Mouse (Mus musculus) common myeloid progenitor, adult 5-6 weeks (primary cell): ENCODE data around the gene Siah2. TPM values are rescaled to one million over a fixed set of nuclear protein-coding genes. Genes with fewer than 3 reads are reported as not detected.

ENCODE experiments used
- ATAC-seq: replicated peaks from 2 replicates; pipeline ENCODE4 v1.8.0; 2016; ENCODE audit warnings: low read depth, mild to moderate bottlenecking, moderate TSS enrichment, inconsistent platforms; ENCODE audit not compliant: poor library complexity, severe bottlenecking
- total RNA-seq: library from RNA; stranded (forward); fragments of 200-1000, 187-1606 nt; gene quantifications from 2 replicates; pipeline ENCODE4 v1.2.3, GENCODE M21; 2017

Gene Siah2
- total RNA-seq, 1 experiment from 2014 or later: 13.2 TPM

DNA sequence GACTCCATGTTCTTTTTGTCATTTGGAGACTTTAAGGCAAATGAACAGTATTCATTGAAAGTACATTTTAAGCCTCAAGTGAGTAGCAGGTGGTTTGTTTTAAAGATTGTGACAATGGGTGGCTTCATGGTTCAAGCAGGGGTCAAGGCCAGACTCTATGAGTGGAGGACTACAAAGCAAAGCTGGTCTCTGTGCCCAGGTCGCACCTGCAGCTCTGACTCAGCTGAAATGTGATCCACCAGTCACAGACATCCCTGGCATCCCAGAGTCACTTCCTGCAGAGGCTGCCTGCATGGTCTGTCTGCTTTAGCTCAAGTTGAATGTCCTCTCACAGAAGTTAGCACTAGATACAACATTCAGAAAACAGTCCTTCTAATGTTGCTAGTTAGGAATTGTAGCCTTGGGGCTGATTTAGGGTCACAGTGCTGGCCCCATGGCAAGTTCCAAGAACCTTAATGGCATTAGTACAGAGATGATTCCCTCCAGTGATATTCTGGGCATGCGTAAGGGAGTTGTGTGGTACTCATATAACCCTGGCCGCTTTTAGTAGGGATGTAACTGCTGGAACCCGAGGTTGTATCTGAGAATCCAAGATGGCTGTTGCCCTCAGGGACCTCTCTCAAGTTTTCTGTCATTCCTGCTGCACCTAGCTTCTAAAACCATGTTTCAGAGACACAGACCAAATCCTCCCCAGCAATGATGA is 19.6 kb downstream of the Siah2 start:
- no peak for ATAC-seq

DNA sequence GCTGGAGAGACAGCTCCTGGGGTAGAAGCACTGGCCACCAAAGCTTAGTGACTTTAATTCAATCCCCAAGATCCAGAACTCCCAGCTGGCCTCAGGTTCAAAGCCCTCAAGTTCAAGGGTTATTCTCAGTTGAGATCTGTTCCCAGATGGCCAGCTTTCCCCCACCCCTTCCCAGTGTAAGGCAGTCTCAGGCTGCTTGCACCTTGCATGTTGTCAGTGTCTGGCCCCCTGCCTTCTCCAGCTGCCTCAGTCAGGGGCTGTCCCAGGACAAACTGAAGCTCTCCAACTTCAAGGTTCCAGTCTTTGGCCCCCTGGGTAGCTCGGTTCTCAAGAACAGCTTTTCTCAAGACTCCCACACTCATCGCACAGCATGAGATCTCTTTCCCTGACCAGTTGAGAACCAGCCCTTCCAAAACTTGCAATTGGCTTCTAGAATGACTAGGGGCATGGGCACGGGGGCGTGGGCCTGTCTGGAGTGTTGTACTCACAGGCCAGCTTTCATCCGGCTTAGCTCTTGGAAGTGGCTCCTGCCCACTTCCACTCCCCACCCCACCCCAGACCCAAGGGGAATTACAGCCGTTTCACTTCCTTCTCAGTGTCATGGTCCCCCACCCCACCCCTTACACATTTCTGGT is 20.5 kb downstream of the Siah2 start:
- peak; percentile 92 for ATAC-seq

DNA sequence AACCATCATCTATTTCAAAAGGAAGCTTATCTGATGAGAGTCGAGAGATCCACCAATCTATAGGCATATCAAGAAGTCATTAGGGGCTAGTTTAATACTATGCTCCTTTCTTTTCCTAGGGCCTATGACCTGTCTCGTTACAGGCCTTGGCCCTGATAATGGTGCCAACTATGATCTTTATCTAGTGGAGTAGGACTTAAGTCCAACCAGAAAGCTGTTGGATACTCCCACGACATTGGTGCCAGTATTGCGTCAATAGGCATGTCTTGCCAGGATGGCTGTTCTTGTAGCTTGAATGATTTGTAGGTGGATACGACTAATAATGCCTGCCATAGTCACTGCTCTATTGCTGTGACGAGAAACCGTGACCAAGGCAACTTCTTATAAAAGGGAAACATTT is 28.2 kb downstream of the Siah2 start:
- no peak for ATAC-seq

DNA sequence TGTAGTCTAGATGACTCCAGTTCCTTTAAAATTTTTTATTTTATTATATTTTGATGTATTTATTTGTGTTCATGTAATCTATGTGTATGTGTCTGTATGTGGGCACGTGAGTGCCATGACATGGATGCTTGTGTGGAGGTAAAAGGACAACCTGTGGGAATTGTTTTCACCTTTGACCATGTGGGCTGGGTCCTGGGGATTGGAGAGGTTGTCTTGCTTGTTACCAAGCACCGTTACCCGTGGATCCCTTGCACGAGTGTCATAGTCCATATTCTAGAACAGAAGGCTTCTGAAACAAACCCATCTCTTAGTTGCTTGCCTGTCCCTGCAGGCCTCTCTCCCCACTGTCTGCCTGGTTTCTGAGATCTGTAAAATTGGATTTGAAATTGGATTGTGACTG is 31.6 kb downstream of the Siah2 start:
- ATAC-seq: no peak

DNA sequence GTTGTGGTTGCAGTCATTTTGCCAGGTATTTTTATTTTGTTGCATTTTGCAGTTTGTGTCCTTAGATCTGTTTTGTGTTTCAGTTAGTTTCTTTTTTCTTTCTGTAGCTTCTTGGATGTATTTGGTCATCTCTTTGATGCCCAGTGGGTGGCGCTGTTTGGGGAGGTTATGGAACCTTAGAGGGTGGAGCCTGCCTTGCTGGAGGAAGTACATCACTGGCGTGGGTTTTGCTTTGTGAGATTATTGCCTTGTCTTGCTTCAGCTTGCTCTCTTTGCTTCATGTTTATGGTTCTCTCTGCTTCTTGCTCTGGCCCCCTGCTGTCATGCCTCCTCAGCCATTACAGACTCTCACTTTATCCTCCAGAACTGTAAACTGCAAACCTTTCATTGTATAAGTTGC is 34.8 kb downstream of the Siah2 start:
- ATAC-seq: peak; percentile 84

DNA sequence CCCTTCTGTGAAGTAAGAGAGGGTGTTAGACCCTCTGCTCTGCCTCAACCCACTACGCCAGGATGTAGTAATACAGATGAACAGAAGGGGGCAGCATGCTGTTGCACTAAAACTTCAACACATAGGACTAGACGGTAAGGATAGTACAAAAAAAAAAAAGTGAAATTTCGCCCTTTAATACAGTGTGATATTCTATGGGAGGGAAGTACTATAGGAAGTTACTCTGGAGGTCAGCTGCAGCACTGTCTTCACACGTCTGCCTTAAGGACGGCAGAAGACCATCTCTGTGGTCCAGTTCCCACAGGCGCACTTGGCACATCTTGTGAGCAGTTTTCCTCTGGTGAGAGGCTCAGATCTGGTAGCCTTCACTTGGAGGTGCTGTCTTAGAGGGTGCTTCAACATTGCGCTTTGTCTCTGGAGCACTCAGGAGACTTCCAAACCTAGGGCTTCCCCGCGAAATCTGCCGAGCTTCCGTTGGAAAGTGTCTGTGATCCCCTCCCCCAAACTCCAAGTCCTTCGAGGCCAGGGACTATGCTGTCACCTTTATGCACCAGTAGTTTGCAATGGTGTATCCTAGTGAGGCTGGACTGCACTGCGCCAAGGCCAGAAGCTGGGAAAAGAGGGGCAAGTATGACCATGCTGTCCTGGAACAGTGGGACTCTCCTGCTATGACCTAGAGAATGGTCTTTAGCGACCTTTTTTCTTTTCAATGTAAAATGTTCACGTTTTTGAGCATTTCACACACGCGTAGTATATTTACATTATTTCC is 36.7 kb downstream of the Siah2 start:
- peak; percentile 84 for ATAC-seq

DNA sequence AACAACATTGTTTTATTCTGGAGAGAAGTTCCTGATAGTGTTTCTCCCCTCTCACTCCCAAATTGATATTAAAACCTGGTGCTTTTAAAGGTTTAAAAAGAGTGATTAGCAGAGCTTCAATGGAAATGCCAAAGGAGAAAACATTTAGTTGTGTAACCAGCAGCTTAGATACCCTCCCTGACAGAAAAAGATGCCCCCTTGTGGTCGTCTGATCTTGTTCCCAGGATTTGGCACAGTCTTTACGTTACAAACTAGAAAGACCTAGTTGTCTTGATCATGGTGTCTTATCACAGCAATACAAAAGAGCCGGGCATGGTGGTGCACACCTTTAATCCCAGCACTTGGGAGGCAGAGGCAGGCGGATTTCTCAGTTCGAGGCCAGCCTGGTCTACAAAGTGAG is 38.3 kb downstream of the Siah2 start:
- ATAC-seq: 0 out of 2 replicates have a peak, but pooled peaks have one; percentile 23

DNA sequence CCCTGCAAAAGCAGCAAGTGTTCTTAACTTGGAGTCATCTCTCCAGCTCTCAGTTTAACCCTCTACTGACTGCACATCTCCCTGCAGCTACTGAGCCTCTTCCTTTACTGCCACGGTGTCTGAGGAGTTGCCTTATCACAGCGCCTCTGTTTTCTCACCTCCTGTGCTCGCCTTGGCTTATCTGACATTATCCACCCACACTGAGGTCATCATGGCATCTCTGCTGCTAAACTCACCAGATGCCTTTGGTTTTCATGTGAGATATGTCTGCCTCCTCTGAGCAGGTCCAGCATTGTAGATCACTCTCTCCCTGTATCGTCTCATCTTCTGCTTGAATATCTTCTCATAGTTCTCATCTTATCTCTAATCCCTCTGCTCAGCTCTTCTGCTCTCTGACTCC is 41.9 kb downstream of the Siah2 start:
- no peak for ATAC-seq

DNA sequence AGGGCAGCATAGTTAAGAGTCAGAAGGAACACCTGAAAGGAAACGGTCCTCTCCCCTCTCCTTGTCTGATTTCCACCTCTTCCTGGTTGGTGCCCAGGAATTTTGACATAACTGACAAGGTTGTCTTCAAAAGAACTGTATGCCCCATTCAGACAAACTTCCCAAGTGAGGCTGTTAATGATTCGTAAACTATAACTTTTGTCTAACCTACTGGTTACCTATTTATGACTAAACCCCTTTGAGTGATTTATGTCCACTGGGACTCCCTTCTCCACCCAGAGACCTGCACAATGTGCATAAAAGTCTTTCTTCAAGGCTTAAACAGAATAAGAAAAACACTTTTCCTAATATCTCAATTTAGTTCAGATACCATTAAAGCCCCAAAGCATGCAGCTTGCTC is 45.0 kb downstream of the Siah2 start:
- ATAC-seq: no peak

DNA sequence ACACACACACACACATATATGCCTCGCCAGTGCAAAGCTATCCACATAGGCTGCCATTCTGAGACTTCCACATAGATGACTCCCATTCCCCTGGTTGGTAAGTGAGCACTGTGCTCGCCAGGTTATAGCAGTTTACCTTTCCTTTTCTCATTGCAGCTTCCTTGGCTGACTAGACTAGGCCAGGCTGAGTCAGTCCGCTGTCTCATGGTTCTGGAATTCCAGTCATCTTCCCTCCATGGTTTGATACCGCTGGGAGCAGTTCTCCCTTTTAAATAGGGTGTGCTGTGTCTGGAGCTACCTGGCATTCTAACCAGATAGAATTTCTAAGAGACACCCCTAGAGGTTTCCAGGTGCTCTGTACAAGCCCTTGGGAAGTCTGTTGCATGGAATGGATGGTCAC is 46.0 kb downstream of the Siah2 start:
- no peak for ATAC-seq

DNA sequence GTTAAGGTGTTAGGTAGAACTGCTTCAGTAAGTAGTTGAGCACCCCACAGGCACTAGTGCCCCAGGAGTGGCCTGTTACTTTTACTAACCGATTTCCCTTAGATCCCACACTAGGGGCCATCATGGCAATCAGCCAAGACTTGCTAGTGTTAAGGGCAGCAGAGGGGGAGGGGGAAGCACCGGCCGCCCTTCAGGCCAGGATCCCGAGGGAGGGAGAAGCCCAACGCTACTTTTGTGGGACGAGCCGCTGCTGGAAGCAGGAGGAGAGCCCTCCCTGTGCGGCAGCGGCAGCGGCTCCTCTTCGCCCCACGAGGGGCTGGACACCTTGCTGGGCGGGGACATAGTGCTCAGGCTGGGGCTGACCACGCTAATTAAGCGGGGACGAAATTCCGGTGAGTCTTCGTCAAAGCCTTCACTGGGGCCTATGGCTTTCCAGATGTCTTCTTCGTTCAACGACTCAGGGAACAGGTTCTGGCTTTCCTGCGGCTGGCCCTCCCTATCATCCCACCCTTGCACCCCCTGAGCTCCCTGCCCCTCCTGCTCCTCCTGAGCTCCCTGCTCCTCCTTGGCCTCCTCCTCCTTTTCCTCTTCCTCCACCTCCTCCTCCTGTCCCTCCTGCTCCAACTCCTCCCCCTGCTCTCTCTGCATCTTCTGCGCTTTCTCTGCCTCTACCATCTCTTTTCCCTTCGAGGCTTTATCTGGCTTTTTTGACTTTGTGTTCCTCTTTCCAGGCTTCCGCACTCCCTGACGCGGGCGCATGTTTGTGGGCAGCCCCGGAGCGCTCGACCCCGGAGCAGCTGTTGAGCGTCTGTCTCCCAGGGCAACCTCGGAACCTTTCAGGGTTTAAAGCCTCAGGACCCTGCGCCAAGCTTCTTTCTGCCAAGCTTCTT is 55.5 kb downstream of the Siah2 start, which contains the start of gene Erich6:
Erich6 (minus strand) TSS at position 802 of the 890 bp plus-strand sequence.
- ATAC-seq: peak; percentile 98

DNA sequence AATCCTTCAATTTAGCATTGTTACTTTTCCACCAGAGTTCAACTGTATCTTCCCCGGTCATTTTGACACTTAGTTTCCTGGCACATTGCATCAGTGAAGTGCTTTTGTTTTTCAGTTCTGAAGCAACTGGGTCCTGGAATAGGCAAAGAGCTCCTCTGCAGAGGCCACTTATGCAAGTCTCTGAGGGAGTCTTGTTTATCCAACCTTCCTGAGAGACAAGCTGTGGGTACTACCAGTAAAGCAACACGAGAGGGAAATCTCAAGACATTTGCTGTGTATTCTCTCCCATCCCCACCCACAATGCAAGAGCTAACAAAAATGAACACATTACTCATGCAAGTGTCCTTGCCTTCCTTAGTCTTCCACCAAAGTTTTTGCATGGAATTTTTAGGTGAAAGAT is 60.5 kb downstream of the Siah2 start:
- no peak for ATAC-seq

DNA sequence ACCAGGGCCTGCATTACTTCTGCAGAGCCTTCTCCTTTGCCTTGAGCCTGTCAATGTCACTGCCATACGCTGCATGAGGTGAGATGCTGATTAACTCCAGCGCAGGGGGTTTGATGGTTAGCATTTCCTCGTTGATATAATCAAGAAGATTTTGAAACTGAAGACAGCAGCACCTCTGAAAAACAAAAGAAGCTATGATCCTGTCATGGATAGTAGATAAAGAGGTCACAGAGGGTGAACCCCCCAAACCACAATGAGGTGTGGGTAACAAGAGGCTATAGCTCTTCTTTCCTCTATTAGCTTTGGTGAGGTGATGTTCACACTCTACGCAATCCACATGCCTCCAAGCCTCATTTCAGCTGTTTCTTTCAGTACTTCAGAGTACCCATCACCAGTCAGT is 67.2 kb downstream of the Siah2 start:
- no peak for ATAC-seq

Other genes with a start within 250 kb of the Siah2 start
- gene Eif2a, start 166.6 kb downstream of the Siah2 start, total RNA-seq: 139 and 146 TPM in 2 replicates
- 70.9 and 73.1 TPM in 2 replicates for gene Serp1, start 166.5 kb downstream of the Siah2 start, total RNA-seq
- gene Selenot, start 115.8 kb downstream of the Siah2 start, total RNA-seq: 156 and 164 TPM in 2 replicates
- not detected in 2 replicates for gene Erich6, start 55.2 kb downstream of the Siah2 start, total RNA-seq
- gene Mindy4b-ps, start 129.9 kb upstream of the Siah2 start, total RNA-seq: not detected in 2 replicates
- not detected in 2 replicates for gene Clrn1, start 192.9 kb upstream of the Siah2 start, total RNA-seq